Mouse (Mus musculus): ENCODE results near the gene BC025920.

DNA sequence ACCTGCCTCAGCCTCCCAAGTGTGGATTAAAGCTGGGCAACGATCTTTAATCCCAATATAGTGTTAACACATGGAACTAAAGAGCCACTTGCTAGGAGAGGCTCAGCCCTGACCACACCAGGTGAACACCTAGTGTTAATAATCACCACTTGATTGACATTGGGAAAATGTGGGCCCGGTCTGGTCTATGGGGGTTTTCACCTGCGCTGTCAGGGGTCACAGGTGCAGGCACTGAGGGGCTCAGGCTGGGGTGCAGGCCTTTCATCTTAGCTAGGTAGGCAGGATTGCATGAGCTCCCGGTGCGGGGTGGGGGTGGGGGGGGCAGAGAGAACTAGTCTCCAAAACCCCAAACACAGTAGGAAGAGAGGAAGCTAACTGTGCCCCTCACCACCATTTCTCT lies 6.4 kb upstream of the BC025920 start:
- TF ChIP-seq POLR2A (IDR thresholded peaks at IDR 0.05; ENCODE audit: borderline replicate concordance, insufficient read depth, low read length) (no peak), CTCF (IDR thresholded peaks at IDR 0.05; ENCODE audit: borderline replicate concordance, insufficient read depth, low read depth, low read length) (no peak)

Data from cerebellum, adult 2 months (tissue).